Mouse (Mus musculus) spleen, postnatal 14 days (tissue): ENCODE results near the gene Jmjd1c.

Experiments used
- DNase-seq, 2 experiments: peaks; one replicate each; pipeline ENCODE4 v3.0.0; 2021 to 2022; ENCODE audit warnings: low spot score in 2 of 2

Gene Jmjd1c

DNA sequence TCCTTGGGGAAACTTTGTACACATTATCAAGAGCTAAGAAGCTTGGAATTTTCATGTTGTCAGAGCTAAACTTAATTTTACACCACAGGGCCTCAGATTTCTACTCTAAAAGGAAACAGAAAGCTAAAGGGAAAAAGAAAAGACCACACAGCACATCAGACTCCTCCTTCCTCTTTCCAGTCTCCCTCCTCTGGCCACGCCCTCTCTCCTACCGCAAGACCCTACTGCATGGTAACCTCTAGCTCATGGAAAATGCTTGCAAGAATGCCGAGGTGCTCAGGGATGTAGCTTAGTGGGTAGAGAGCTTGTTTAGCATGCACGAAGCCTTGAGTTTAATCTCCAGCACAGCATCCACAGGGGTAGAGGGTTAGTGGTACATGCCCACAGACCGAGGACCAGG, 24.0 kb upstream of the Jmjd1c start:
- no peak for DNase-seq

DNA sequence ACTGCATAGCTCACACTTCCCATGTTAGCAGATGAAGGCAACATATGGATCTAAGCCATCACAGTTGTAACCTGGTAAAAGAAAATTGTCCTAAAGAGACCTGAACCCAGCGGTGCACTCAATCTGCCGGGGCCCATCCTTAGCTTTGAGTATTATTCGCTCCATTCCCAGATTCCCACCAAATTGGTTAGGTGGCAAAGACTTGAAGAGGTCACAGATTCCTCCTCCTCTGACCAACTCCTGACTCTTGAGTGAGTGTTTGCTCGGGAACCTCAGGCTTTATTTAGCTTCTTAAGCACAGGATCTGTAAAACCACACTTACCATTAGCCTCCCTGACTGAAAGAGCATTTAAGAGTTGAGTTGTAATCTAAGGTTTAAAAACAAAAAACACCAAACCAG, 23.3 kb upstream of the Jmjd1c start:
- no peak for DNase-seq

DNA sequence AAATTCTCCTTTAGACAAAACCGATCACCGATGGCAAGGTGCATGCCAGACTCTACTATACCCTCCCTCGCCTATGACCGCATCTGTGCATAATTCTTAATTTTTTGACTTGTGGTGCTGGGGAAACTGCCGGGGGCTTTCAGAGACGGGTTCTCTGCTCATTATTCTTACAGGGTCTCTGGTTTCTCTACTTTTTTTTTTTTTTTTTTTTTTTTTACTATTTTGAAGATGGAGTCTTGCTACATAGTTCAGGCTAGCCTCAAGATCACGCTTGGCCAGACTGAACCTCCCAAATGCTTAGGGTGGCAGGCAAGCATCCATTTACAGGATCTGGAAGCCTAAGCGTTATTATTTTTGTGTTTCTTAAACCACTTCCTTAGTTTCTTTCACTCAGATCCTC, 22.3 kb upstream of the Jmjd1c start:
- no peak for DNase-seq

DNA sequence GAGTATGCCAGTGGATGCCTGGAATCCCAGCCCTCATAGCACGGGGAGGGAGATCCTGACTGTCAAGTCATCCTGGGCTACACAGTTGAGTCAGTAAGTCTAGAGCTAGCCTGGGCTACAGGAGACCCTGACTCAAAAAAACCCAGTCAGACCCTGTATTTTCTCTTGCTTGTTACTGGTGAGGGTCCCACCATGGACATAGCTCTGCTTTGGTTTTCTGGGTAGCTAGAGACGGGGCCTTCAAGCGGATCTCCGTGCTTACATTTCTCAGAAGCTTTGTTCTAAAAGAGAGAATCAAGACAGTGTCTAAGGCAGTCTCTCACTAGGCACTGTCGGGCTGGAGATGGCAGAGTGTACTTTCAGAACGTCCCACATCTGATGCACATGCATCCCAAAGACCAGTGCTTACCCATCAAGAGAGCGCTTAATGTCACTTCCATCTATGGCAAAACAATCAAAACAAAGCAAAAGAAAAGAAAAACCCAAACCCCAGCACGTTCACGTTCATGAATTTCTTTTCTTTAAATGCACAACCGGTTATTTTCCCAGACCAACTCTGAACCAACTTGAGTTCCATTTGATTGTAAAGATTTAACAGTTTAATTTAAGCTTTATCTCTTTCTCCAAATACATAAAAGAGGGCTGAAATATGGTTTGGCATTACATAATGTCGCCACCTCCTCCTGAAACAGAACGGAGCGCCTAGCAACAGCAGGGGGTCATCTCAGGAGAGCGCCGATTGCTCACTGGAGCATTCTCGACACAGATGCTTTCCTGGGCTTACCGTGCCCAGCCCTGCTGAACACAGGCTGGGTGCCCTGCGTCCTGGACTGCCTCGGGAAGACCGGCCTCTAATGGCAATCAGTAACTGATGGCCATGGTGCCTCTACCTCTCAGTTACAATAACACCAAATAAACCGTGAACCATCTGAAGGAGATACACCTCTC, 19.7 kb upstream of the Jmjd1c start:
- DNase-seq, result no peak

DNA sequence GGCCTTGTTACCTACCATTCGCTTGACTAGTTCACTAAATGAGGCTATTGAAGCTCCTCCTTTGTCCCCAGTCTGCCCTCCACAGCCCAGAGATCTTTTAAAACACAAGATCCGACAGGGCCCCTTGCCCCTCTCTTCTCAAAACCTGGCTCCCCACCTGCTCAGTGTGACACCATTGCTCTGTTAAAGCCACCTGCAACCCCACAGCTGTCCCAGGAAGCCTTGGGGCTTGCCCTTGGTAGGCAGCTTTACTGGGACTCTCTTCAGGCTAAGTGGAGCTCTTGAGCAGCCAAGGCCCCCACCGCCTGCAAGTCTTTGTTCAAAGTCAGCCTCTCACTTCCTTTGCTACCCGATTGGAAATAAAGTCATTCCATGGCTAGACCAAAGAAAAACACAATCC, 16.9 kb upstream of the Jmjd1c start:
- DNase-seq, result no peak

DNA sequence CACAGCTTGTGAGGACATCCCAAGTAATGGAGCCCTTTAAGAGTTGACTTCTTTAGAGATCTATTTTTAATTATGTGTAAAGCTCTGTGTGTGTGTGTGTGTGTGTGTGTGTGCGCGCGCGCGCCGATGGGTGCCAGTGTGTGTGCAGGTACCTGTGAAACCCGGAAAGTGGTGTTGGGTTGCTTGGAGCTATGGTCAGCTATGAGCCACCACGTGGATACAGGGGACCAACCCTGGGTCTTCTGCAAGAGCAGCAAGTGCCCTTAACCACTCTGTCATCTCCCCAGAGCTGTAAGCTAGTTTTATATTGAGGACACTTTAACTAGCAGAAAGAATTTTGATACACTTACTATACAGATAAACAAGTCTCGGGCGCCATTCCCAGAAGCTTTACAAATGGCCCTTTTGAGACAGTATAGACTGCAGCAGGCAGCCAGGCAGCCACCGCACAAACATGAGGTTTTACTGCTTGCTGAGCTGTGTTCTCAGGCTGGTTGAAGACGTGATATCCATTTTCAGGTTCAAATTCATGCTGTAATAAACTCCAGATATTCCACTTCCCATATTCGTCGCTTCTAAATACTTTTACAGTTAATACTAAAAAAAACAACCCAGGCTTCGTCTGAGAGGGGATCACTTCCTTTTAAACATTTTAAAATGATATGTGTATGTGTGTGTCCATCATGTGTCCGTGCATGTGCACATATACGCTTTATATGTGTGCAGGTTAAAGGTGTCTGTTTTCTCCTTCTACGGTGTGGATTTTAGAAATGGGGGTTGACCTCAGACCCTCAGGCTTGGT, 14.5 kb upstream of the Jmjd1c start:
- DNase-seq, result no peak

DNA sequence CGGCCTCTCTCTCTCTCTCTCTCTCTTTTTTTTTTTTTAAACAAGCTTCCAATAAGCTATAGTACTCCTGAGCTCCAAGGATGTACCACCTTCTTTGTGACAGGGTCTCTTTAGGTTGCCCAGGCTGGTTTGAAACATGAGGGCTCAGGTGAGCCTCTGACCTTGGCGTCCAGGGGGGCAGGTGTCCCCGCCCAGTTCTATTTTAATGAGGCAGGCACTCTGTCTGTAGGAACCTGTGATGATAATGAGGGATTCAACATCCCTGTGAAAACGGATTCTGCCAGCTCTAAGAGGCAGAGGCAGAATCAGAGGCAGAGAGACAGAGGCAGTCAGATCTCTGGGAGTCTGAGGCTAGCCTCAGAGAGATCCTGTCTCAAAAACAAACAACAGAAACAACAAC, 13.4 kb upstream of the Jmjd1c start:
- no peak for DNase-seq

DNA sequence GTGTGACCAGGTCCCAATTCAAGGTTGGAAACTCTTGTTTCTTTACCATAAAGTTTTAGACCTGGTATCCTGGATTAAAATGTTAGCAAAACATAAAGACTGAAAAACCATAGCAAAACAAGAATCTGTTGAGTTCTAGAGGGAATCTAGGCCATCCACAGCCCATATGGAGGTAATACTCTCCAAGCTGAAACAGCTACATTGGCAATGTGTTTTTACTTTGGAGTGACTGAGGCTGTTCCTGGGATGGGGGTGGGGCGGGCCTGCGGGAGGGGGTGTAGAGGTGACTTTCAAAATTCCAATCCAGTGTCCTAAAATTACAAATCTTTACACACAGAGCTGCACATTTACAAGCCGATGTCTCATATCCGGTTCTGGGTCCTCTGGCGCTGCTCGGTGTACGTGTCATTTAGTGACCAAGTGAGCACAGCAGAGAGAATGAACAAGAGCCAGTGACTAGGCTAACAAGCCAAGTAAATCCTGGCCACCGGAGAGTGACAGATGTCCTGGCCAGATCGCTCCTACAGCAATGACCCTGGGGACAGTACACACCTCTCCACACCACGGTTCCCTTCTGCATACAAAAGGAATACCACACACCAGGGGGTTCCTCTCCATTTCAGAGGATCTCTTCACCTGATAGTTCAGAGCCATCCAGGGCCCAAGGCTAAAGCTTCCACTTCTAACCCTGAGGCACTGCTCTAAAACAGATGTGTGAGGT, 12.3 kb upstream of the Jmjd1c start:
- no peak for DNase-seq

DNA sequence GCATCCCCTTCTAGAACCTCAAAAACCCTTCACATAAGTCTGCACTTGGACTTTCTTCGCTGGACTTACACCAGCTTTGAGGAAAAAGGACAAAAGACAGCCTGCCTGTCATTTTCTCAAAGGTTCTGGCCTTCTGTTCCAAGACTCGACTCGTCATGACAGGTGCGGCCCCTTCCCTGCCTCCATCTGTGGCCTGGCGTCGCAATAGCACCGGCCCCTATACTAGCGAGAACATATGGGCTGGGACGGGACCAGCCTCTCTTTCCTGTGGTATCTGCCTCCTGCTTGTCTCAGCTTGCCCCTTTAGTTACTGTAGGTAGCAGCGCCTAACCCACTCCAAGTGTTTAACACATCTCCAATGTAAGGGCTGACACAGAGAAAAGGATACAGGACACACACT, 10.8 kb upstream of the Jmjd1c start:
- no peak for DNase-seq

DNA sequence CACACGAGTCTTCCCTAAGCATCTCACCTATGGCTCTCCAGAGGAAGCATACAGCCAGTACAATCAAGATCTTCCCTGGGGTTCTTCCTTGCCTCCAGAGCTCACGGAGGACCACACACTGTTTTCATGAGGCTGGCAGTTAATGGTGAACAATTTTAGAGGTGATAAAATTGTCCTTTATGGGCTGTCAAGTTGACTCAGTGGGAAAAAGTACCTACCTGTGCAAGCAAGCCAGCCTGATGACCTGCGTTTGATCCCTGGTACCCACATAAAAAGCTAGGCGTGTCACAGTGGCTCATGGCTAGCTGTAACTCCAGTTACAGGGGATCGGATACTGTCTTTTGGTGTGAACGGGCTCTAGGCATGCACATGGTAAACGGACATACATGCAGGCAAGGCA, 10.0 kb upstream of the Jmjd1c start:
- DNase-seq, result no peak

DNA sequence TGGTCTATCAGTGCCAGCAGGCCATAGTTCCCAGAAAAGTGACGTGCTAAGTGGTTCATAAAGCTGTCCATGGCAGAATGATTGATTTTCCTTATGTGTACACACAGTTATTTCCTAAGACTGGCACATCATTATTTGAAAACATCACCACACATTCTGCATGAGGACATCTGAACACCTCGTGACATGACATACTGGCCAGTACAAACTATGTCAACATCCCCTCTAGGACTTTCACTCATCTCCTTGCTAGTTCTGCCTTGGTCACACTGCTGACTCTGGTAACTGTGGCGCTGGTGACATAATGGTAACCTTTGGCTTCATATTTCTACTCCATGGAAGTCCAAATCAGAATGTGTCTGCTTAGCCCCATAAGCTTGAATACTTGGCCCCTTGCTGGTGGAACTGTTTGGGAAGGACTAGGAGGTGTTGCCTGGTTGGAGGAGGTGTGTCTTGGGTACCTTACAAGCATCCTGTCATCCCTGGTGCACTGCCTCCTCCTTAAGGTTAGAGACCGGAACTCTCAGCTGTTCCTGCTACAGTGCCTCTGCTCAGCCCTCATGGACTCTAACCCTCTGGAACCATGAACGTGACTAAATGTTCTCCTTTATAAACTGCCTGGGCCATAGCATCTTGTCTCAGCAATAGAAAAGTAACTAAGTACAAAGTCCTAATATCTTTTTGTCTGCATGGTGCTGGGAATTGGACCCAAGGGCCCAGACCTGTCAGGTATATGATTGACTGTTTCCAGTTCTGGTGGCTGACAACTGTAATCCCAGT, 8.3 kb upstream of the Jmjd1c start:
- DNase-seq, result no peak

DNA sequence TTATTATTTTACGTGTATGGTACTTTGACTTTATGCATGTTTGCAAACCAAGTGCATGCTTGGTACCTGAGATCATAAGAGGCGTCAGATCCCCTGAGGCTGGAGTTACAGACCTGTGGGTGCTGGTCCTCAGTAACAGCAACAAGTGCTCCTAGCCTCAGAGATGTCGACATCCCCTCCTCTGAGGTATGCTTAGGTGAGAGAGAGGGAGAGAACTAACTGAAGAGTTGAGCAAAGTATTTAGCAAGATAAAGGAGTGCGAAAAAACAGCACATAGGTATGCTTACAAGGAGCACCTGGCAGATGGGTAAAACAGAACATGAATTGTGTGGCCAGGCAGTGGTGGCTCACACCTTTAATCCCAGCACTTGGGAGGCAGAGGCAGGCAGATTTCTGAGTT, 5.3 kb upstream of the Jmjd1c start:
- no peak for DNase-seq

DNA sequence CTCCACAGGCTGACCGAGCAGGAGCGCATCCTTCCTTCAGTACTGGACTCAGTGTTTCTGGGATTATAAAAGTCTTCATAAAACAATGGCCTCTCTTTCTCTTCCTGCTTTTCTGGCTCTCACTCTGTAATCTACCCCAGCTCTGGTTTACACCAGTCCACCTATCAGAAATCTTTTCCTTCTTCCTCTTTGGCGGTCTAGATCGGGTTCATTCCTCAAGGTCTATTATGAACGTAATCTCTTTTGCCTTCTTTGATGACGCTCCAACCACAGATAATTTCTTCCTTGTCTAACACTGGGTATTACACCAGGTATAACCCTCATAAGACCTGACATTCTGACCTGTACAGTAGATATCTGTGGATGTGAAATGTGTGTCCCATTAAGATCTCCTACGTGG, 1.0 kb upstream of the Jmjd1c start:
- no peak for DNase-seq

DNA sequence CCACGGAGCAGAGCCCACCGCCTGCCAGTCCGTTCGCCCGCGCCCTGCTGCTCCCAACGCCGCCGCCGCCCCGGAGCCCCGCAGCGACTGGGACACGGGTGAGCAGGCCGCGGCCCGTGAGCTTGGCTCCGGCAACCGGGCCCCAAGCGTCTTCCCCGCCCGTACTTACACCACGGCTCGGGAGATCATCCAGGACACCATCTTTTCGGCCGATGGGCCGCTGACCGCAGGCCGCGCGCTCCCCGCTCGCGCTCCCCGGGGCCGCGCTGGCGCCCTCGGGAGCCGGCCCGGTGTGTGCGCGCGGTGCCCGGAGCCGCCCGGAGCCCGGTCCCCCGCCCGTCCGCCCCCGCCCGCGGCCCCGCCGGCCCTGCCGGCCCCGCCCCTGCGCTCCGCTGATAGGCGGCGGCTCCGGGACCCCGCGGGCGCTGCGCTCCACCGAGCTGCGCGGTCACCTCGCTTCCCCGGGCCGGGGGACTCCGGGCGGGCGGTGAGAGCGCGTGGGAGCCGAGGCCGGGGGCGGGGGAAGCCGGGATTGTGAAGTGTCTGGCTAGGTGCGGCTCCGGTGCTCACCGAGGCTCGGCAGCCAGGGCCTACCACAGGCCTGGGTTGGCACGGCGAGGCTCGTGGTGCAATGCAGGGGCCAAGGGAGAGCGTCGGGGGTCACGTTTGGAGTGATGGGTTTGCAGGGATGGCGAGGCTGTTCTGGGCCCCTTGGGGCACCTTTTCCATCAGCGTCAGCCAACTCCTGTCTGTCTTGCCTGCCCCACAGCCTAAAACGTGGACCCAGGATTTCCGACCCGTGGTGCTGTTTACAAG, 904 bp downstream of the Jmjd1c start, which contains the start of gene Reep3:
Gene Reep3 (minus strand): TSS at position 325 of the 816 bp plus-strand sequence.
- peak; percentile 50 to 53 for DNase-seq

DNA sequence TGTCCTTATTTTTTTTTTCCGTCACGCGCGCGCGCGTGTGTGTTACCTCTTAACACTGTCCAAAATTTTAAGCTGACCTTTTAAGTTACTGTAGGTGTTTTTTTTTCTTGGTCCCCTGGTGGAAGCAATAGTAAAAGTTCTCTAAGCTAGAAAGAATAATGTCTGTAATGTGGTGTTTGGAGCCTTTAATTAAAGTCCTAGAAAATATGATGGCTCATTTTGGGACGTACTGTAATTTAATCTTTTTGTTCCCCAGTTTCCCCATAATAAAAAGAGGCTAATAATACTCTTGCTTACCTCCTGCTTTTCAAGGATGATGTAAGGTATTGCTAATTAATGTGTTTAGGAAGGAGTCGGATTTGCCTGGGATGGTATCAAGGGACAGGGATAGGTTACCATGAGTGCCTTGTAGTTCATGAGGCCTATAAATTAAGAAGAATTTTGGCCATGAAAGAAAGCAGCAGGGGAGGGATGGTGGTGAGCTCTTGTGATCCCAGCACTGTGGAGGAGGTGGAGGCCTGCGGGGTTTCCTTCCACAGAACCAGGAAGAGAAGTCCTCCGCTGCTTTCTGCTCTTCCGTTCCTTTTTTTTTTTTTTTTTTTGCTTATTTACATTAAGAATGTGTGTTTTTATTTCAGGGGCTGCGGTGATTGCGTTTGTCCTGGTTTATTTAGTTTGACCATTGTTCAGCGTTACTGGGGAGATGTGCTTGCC, 1.7 kb downstream of the Jmjd1c start:
- no peak for DNase-seq

DNA sequence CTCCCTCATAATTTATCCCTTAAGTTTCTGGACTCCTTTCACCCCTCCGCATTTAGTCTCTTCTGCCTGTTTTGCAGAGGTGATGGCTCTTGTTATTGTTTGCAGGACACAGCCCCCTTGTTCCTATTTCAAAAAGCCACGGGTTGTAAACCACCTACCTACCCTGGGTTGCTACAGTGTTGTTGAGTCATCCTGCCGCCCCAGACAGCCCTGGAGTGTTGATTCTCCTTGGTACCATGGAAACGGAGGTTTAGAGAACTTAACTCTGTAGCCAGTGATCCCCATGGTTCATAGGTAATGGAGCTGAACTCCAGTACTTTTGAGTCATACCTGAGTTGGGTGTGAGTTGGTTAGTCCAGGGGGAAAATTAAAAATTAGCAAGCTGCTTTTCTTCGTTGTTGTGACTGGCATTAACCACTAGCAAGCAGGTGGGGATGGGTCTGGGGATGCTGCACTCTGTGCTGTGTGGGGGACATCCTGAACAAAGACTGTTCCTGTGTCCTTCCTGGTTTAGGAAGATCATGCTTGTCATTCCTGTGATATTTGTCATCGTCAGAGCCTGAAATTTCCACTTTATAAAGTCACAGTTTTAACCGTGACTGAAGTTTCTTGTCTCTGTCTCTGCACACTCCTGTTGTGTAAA, 2.6 kb downstream of the Jmjd1c start:
- DNase-seq, result no peak

DNA sequence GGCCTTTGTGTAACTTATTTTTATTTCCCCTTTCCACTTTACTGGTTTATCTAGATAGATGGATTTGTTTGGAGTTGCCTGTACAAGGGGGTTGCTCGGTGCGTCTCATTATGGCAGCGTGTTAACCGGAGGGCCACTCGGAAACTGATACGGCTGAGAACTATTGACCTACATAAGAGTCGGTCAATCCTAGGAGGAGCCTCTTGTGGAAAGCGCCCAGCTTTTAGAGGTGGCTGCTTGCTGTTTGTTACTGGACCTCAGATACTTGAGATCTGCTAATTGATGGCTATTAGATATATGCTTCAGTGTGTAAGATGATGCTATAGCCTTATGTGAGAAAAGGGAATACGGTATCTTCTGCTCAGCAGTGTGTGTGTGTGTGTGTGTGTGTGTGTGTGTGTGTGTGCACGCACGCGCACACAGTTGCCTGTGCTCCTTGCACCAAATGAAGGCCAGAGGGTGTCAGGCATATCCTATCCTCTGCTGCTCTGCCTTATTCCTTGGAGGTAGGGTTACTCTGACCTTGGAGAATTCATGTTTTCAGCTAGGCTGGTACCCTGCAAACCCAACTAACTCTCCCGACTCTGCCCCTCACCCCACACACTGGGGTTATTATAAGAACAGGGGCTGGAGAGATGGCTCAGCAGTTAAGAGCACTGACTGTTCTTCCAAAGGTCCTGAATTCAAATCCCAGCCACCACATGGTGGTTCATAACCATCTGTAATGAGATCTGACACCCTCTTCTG, 3.4 kb downstream of the Jmjd1c start:
- DNase-seq, result no peak

DNA sequence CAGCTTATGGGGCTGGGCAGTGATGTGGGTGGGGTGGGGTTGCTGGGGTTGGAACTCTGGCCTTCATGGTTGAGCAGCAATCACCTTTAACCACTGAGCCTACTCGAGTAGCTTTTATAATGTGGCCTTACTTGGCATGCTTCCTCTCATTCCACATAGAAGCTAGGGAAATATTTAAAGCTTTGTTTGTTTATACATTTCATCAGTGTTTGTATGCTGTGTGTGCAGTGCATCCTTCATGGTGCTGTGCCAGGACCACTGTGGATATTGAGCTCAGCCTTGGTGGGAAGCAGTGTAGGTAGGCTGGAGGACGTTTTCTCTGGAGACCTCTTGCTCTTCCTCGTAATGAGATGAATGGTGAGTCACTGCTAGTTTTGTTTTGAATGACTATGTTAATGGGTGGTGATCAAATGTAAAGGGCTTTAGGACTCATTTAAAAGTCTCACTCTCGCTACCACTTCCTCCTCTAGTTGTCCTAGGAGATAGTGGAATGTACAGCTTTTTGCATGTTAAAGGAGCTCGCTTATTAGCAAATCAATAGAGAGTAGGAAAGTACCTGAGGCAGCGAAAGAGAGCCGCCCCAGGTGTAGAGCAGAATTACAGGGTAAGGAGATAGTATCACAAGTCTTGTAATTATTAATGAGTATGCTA, 4.2 kb downstream of the Jmjd1c start:
- DNase-seq, result no peak
